Mouse (Mus musculus): Measurements from ENCODE around the gene Intu. TPM values are rescaled to one million over a fixed set of nuclear protein-coding genes. Genes with fewer than 3 reads are reported as not detected.

Gene Intu
- polyA plus RNA-seq (2017; shearing (Covaris generic)): under 1 TPM; 0.26 to 0.48 TPM

GRCm38 (mm10) chr3:40531286-40532141, at the start of gene Intu:
Gene Intu (plus strand): TSS chr3:40531286.

GRCm38 (mm10) chr3:40708655-40709054, 177.6 kb downstream of the Intu start, which contains the start of gene Slc25a31:
Gene Slc25a31 (plus strand): TSS chr3:40708855.

GRCm38 (mm10) chr3:40744024-40744835, 213.1 kb downstream of the Intu start, which contains the start of gene Hspa4l:
Gene Hspa4l (plus strand): TSS chr3:40744495.

Other genes with a start within 250 kb of the Intu start
- not detected for gene Slc25a31, start 177.6 kb downstream of the Intu start, polyA plus RNA-seq (2017; shearing (Covaris generic))
- 10 to 100 TPM; 18.3 to 29.3 TPM for gene Hspa4l, start 213.2 kb downstream of the Intu start, polyA plus RNA-seq (2017; shearing (Covaris generic))